Mouse (Mus musculus): Measurements from ENCODE around the gene Arhgap8.
"Not testable (repeated sequence)": the region's sequence is repeated elsewhere in the genome, so short reads cannot be mapped to it uniquely, and the experiment has no call there.

Gene Arhgap8

GRCm38 (mm10) chr15:84698189-84698588, 21.7 kb upstream of the Arhgap8 start:
- no peak for DNase-seq (ENCODE audit: low spot score in 2 of 2)

- DNase-seq (ENCODE audit: low spot score in 2 of 2): peak in 1 of 2 experiments; percentile 36
These were observed 19.6 kb upstream of the Arhgap8 start for GRCm38 (mm10) chr15:84700147-84700794.

GRCm38 (mm10) chr15:84701947-84702346, 17.9 kb upstream of the Arhgap8 start:
- DNase-seq (ENCODE audit: low spot score in 2 of 2): peak in 1 of 2 experiments; percentile 46

DNA sequence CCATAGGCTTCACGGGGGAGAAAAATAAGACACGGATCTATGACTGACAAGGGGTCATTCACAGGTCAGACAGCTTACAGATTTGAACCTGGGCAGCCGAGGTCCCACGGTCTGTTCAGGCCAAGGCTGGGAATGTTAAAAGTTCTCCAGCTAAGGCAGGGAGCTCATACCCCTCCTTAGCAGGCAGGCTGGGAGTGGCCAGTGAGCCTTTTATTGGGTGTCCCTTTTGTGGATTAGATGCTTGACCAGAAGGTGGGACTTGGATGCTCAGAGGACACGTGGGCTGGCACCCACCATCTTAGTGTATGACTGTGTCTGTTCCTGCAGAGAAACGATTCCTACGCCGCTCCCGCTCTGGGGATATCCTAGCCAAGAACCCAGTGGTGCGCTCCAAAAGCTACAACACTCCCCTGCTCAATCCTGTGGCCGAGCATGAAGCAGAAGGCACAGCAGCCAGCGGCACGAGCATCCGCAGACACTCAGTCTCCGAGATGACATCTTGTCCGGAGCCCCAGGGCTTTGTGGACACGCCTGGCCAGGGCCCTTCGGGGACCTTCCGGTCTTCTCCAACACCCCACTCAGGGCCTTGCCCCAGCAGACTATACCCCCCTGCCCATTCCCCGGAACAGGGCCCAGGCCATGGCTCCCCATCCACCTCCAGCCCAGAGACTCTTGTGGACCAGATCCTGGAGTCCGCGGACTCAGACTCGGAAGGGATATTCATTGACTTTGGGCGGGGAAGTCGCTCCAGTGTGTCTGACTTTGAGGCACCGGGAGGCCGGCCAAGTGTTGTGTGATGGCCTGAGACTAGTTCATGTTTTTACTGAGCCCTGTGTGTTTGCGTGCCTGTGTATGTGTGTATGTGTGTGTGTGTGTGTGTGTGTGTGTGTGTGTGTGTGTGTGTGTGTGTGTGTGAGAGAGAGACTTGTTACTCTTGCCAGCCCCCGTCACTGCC, 17.2 kb upstream of the Arhgap8 start:
- DNase-seq (ENCODE audit: low spot score in 2 of 2): no peak

GRCm38 (mm10) chr15:84703992-84704391, 15.9 kb upstream of the Arhgap8 start:
- DNase-seq (ENCODE audit: low spot score in 2 of 2): no peak

DNA sequence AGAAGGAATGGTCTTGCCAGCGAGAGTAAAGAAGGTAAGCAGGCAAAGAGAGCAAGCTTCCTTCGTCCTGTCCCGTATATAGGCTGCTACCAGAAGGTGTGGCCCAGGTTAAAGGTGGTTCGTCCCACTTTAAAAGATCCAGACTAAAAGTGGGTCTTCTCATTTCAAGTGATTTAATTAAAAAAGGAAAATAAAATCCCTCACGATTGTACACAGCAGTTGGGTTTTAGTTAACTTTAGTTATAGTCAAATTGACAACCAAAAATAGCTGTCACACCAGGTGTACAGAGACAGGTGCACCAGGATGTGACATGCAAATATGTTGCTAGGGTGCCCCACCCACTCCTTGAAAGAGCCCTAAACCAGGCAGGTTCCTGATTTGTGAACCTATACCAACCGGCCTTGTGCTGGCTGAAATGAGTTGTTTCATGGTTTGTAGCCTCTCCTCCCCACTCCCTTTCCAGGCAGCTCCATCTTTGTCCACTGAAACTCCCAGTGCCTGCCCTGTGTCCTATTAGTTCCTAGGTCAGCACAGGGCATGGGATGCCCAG, 14.4 kb upstream of the Arhgap8 start:
- no peak for DNase-seq (ENCODE audit: low spot score in 2 of 2)

- no peak for DNase-seq (ENCODE audit: low spot score in 2 of 2)
These were observed 12.8 kb upstream of the Arhgap8 start for GRCm38 (mm10) chr15:84706983-84707619.

GRCm38 (mm10) chr15:84712566-84713405, 7.1 kb upstream of the Arhgap8 start:
- DNase-seq (ENCODE audit: low spot score in 2 of 2): no peak

- peak in 1 of 2 experiments; percentile 25 for DNase-seq (ENCODE audit: low spot score in 2 of 2)
These were observed 5.1 kb upstream of the Arhgap8 start for GRCm38 (mm10) chr15:84714730-84715129.

DNA sequence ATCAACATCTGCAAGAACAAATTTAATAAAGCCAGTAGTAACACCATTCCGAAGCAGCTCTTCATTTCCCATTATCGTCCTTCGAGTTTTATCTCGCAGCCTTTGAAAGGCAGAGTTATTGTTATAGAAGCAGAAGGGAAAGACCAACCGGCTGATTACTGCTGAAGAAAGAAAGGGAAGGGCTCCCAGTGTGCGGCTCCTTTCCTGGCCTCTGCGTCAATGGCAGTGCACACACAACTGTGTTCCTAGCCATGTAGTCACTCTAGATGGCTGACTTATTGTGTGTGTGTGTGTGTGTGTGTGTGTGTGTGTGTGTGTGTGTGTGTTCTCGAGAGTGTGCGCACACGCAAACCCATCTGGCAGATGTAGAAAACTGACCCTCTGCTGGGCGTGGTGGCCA, 4.7 kb upstream of the Arhgap8 start:
- DNase-seq (ENCODE audit: low spot score in 2 of 2): no peak

GRCm38 (mm10) chr15:84717570-84718270, 2.1 kb upstream of the Arhgap8 start:
- DNase-seq (ENCODE audit: low spot score in 2 of 2): not testable (repeated sequence)

DNA sequence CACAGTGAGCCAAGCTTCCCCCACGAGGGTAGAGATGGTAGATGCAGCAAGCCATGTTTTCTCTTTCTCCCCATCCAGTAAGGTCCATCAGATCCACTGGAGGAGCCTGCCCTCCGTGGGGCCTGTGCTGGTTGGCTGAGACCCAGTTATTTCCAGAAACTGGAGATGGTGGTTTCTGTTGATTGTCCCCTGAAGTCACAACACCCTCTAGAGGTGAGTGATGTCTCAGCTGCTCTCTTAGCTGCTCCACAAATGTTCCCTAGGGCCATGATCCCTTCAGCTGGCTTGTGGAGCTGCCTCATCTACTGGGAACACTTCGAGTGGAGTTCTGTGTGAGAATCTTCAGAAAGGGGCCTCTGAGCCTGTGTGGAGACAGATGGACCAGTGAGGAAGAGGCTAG, 1.1 kb upstream of the Arhgap8 start:
- no peak for DNase-seq (ENCODE audit: low spot score in 2 of 2)

DNA sequence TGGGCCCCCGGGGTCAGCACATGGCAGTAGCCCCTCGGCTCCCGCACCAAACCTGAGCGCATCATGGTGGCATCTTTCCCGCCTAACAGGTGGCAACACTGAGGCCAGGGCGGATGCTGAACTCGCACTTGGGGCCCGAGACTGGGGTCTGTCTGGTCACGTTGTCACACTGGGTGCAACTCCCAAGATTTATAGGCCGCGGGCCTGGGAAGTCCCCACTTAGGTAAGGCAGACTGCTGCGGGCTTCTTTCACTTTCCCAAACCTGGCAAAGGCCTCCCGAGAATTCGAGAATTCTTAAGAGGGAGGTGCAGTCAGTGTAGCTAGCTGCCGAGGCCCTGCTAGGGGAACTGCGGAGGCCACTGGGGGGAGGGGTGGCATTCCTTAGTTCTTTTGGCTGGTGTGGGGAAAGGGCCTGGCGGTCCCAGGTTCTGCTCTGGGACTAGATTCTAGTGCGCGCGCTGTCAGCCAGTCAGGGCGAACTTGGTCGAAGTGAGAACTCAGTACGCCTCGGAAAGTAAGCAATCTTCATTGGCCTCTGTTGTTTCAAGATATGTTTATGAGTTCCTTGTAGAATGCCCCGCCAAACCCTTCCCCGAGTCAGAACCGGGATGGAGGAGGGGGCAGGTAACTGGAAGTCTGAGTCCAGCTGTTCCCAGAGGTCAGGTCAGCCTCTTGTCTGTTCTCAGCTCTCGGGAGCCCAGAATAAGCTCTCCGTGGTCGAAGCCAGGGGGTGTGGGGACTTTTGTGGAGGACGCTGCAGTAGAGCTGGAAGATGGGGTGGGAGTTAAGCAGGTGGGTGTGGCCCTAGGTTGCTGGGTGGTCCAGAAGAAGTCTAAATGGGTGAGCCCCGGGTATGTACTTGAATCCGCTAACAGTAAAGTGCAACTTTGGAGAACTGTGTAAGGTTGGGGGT, 696 bp downstream of the Arhgap8 start:
- DNase-seq (ENCODE audit: low spot score in 2 of 2): no peak

DNA sequence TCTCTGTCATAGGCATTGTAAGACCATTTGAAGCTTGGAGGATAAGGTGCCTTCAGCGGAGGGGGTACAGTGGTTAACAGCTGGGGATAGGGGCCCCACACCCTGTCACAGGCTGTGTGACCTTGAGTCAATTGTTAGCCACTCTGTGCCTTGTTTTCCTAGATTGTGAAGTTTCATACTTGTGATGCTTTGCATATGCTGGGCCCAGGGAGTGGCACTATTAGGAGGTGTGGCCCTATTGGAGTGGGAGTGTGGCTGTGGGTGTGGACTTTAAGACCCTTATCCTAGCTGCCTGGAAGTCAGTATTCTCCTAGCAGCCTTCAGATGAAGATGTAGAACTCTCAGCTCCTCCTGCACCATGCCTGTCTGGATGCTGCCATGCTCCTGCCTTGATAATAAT, 3.8 kb downstream of the Arhgap8 start:
- DNase-seq (ENCODE audit: low spot score in 2 of 2): not testable (repeated sequence)

- no peak for DNase-seq (ENCODE audit: low spot score in 2 of 2)
These were observed 4.3 kb downstream of the Arhgap8 start for GRCm38 (mm10) chr15:84724199-84724598.

DNA sequence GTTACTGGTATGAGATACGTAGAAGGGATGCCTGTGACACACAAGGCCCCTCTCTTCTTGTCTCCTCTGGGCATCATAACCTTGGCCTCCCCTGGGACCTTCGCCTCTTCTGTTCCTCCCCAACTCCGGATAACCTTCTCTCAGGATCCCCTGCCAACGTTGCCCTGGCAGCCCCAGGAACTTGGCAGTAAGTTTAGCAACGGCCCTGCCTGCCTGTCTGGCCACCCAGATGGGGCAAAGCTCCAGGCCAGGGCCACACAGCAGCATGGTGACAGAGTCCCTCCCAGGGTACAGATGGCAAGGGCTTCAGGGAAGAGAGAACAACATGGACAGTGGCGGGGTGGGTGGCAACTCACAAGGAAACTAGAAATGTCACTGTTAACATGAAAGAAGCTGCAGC, 9.8 kb downstream of the Arhgap8 start:
- DNase-seq (ENCODE audit: low spot score in 2 of 2): peak in 1 of 2 experiments; percentile 35

GRCm38 (mm10) chr15:84730893-84731292, 11.0 kb downstream of the Arhgap8 start:
- no peak for DNase-seq (ENCODE audit: low spot score in 2 of 2)

- DNase-seq (ENCODE audit: low spot score in 2 of 2): no peak
These were observed 12.0 kb downstream of the Arhgap8 start for GRCm38 (mm10) chr15:84731676-84732424.

DNA sequence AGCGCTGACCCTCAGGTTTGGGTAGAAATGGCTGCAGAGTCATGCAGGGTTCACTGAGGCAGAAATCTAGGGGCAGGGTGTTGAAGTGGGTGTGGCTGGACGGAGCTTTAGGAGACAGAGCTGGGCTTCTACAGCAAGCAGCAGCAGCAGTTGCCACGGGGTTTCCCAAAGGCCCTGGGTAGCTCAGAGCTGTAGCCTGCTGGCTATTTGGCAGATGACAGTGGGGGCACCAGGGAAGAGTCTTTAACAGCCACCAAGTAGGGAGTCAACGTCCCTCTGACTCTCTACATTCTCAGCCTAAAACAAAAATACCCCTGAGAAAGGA, 12.5 kb downstream of the Arhgap8 start:
- no peak for DNase-seq (ENCODE audit: low spot score in 2 of 2)

Data from frontal cortex, postnatal 36 days (tissue).